Mouse (Mus musculus) kidney, adult 10 weeks (tissue): ENCODE data around the gene Pou2f3. TPM values are rescaled to one million over a fixed set of nuclear protein-coding genes. Genes with fewer than 3 reads are reported as not detected.

Experiments
- polyA plus RNA-seq: library from polyadenylated mRNA; stranded (reverse); fragments of 350-450 nt; fragmentation: Illumina TruSeq; extraction: RNeasy Lipid Tissue Mini Kit (QIAGEN cat#74804); gene quantifications from one replicate; pipeline ENCODE4 v1.2.3, GENCODE M21; 2014; ENCODE audit warnings: low read depth, low replicate concordance

Gene Pou2f3
- polyA plus RNA-seq = 0.16 TPM

DNA sequence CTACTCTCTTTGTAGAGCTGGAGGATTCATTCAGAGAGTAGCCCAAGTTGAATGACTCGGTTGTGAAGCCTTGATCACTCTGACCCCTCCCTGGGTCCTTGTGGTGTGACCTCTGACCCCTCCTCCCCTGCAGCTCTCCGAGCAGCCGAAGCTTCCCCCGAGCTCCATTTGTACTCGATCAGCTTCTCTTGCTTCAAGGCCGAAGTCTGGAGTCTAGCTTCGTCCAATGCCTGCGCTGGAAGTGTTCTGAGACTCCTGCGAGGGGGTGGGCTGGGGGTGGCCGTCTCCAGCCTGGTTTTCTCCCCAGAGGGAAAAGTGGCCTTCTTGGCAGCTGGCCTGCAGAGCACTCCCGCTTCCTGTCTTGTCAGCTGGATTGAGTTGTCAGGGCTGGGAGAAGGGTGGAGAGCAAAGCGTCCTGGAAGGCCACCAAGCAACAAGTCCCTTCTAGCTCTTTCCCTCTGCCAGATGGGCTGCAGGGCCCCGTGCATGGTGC, at the start of gene Pou2f3:
Pou2f3 (minus strand) TSS at position 180 of the 493 bp plus-strand sequence.

DNA sequence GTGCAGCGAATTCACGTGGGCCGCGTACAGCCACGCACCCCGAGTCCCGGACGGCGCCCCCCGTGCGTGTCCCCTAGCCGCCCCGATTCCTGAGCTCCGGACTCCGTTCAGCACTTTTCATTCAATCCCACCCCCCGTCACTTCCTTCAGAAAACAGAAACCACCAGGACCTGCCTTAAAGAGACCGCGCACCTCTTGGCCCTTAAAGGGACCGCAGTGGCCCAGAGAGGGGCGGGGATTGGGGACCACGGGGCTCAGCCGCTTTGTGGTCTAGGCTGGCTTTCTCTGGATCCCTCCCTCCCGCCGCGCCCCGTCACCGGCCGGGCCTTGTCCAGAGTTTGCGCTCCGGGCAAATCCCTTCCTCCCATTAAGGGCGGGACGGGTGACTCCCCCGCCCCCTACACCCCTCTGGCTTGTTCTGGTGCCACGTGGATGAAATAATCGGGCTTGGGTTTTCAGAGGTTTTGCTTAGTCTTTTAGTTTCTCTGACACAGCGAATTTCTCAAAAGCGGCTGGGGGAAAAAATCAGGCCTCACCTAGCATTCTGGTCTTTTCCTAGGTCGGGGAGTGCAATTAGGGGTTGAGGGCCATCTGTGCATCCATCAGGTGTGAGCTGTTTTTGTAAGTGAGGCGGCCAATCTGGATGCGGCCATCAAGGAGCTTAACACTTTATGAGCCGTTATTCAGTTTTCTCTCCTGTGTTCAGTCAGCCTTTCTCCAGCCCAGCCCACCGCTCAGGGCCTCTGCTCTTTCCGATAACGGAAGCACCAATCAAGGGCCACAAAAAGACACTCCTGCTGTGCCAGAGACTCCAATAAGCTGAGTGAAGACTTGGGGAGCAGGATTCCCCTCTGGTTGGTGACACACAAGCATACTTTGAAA, 29.8 kb upstream of the Pou2f3 start, which contains the start of gene Oaf:
Oaf (minus strand) TSS at position 200 of the 882 bp plus-strand sequence.

DNA sequence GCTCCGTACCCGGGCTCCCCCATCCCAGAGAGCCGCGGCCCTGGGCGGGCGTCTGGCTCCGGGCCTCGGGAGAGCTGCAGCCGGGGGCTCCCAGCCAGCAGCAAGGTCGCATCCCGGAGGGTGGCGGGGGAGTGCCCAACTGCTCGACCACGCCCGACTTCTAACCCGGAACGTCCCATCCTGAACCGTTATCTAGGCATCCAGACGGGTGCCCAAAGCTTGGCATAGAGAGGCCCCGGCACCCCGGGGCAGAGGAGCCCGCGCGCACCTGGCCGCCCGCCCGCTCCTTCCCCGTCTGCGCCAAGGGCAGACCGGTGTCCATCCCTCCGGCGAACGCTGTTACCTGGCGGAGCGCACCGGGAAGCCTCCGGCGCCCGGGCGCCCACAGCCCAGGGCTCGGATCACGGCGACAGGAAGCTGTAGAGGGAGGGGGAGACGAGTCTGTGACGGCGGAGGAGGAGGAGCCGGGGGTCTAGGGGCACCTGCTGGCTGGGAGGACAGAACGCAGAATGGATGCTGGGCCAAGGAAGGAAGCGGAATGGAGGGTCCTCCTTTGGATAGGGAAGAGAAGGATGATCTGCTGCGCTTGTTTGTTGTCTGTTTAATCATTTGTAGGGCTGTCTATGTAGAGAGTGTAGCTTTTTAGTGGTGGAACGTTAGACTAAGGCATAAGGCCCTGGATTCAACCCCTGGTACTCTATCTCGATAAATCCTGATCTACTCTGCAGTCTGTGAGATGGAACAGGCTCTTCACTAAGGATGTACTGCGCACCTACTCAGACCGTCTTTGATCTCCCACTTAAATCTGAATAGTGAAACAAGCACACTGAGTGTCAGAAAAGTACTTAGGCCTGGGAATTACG, 93.8 kb downstream of the Pou2f3 start, which contains the start of gene Tmem136:
Tmem136 (minus strand) TSS at position 437 of the 863 bp plus-strand sequence.

DNA sequence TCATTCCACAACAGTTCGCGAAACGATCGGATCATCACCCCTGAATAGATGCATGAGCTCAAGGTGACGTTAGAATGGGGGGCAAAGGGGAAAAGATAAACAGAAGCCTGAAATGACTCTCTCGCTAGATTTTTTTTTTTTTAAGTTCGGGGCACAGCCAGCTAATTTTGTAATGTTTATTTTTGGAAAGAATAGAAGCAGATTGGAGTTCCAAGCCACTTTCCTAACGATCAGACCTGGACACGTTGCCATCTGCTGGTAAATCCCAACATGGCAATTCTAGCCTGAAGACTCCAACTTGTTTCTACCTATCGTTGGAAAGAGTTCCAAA, 103.0 kb downstream of the Pou2f3 start, which contains the start of gene Arhgef12:
Arhgef12 (minus strand) TSS at position 53 of the 331 bp plus-strand sequence.

Other genes with a start within 250 kb of the Pou2f3 start
- gene Arhgef12, start 103.1 kb downstream of the Pou2f3 start, polyA plus RNA-seq = 78.5 TPM
- 22.7 TPM for gene Tmem136, start 93.8 kb downstream of the Pou2f3 start, polyA plus RNA-seq
- 2.2 TPM for gene Oaf, start 29.5 kb upstream of the Pou2f3 start, polyA plus RNA-seq
- not detected for gene Trim29, start 100.5 kb upstream of the Pou2f3 start, polyA plus RNA-seq